Mouse (Mus musculus): ENCODE results near the gene Nid1. TPM values are rescaled to one million over a fixed set of nuclear protein-coding genes. Genes with fewer than 3 reads are reported as not detected.
"Not testable (repeated sequence)": the region's sequence is repeated elsewhere in the genome, so short reads cannot be mapped to it uniquely, and the experiment has no call there.

Gene Nid1
- polyA plus RNA-seq, 1 experiment from 2014 or later, result 72.9 TPM

- not testable (repeated sequence) for H3K4me2 ChIP-seq (replicated peaks); H3K9me3 ChIP-seq (ENCODE audit: control insufficient read depth, low read length); H3K4me3 ChIP-seq (replicated peaks; ENCODE audit: low read length); H3K36me3 ChIP-seq (replicated peaks; ENCODE audit: control insufficient read depth, insufficient read depth); H3K4me1 ChIP-seq (replicated peaks; ENCODE audit: control insufficient read depth, insufficient read depth, low read length); DNase-seq (ENCODE audit: low spot score); H3K9ac ChIP-seq; ATAC-seq (ENCODE audit: low FRiP score); H3K27me3 ChIP-seq (ENCODE audit: control insufficient read depth, insufficient read depth, low read length); H3K27ac ChIP-seq
- 76% methylated on average over 12 of the region's 12 CpGs for WGBS
Observed at GRCm38 (mm10) chr13:13449981-13450380, 12.6 kb downstream of the Nid1 start.

DNA sequence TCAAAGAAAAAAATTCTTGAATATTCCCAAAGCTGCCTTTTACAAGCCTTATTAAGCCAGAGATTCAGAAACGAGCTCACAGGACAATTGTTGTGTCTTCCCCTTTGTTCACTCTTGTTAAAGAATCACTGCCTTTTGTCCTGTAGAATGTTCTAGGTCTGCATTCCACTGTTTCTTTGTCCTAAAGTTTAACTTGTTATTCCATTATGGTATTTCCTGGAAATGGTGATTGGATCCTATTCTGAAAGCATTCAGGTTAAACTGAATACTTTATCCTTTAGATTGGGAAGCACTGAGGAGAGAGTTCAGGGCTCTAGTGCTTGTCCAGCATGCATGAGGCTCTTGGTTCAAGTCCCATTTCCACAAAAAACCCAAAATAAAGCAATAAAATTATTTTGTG, 13.6 kb downstream of the Nid1 start:
- not testable (repeated sequence) for DNase-seq (ENCODE audit: low spot score); H3K36me3 ChIP-seq (replicated peaks; ENCODE audit: control insufficient read depth, insufficient read depth); H3K9ac ChIP-seq; H3K27ac ChIP-seq; H3K27me3 ChIP-seq (ENCODE audit: control insufficient read depth, insufficient read depth, low read length); ATAC-seq (ENCODE audit: low FRiP score); H3K4me3 ChIP-seq (replicated peaks; ENCODE audit: low read length); H3K4me2 ChIP-seq (replicated peaks); H3K9me3 ChIP-seq (ENCODE audit: control insufficient read depth, low read length); H3K4me1 ChIP-seq (replicated peaks; ENCODE audit: control insufficient read depth, insufficient read depth, low read length)
- 27% methylated on average over 1 of the region's 1 CpGs for WGBS

GRCm38 (mm10) chr13:13453332-13453731, 16.0 kb downstream of the Nid1 start:
- WGBS, result 93% methylated on average over 6 of the region's 6 CpGs
- not testable (repeated sequence) for H3K9me3 ChIP-seq (ENCODE audit: control insufficient read depth, low read length); H3K4me1 ChIP-seq (replicated peaks; ENCODE audit: control insufficient read depth, insufficient read depth, low read length); DNase-seq (ENCODE audit: low spot score); H3K4me2 ChIP-seq (replicated peaks); ATAC-seq (ENCODE audit: low FRiP score); H3K4me3 ChIP-seq (replicated peaks; ENCODE audit: low read length); H3K27me3 ChIP-seq (ENCODE audit: control insufficient read depth, insufficient read depth, low read length); H3K9ac ChIP-seq; H3K27ac ChIP-seq; H3K36me3 ChIP-seq (replicated peaks; ENCODE audit: control insufficient read depth, insufficient read depth)

- H3K4me2 ChIP-seq (replicated peaks); H3K4me1 ChIP-seq (replicated peaks; ENCODE audit: control insufficient read depth, insufficient read depth, low read length); H3K9ac ChIP-seq; H3K9me3 ChIP-seq (ENCODE audit: control insufficient read depth, low read length); H3K4me3 ChIP-seq (replicated peaks; ENCODE audit: low read length); ATAC-seq (ENCODE audit: low FRiP score); DNase-seq (ENCODE audit: low spot score); H3K36me3 ChIP-seq (replicated peaks; ENCODE audit: control insufficient read depth, insufficient read depth); H3K27me3 ChIP-seq (ENCODE audit: control insufficient read depth, insufficient read depth, low read length); H3K27ac ChIP-seq: not testable (repeated sequence)
- WGBS, result 92% methylated on average over 7 of the region's 7 CpGs
Observed at GRCm38 (mm10) chr13:13454249-13454648, 16.9 kb downstream of the Nid1 start.

GRCm38 (mm10) chr13:13455632-13456492, 18.5 kb downstream of the Nid1 start:
- WGBS, result 64% methylated on average over 8 of the region's 9 CpGs
- not testable (repeated sequence) for H3K4me2 ChIP-seq (replicated peaks); H3K4me3 ChIP-seq (replicated peaks; ENCODE audit: low read length); H3K27ac ChIP-seq; H3K9me3 ChIP-seq (ENCODE audit: control insufficient read depth, low read length); ATAC-seq (ENCODE audit: low FRiP score); DNase-seq (ENCODE audit: low spot score); H3K9ac ChIP-seq; H3K27me3 ChIP-seq (ENCODE audit: control insufficient read depth, insufficient read depth, low read length); H3K4me1 ChIP-seq (replicated peaks; ENCODE audit: control insufficient read depth, insufficient read depth, low read length); H3K36me3 ChIP-seq (replicated peaks; ENCODE audit: control insufficient read depth, insufficient read depth)

DNA sequence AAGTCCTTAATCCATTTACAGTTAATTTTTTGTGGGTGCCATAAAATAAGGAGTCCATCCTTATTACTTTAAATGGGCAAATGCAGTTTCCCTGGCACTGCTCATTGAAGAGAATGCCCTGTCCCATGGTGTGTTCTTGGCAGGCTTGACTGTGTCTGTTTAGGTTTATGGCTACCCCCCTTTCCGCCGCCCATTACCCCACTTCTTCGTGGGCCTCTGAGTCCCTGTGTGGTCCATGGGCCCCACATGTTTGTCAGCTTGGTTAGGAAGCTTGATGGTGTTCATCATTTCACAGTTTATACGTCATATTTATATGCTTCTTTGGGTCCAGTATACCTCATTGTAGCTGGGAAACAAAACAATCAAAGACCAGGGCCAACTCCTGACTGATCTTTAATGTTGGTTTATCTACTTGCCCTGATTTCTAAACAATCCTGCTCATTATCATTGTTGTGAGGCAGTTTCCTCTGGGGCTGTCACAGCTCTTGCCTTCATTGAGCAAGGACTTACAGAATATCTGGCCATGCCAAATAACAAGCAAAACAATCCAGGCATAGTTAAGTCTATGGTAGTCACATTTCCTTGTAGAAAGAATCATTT, 20.9 kb downstream of the Nid1 start:
- no peak for ATAC-seq (ENCODE audit: low FRiP score)
- 70% methylated on average over 4 of the region's 4 CpGs for WGBS
- Histone ChIP-seq H3K4me2 (replicated peaks) (no peak overlapping the region), H3K27me3 (ENCODE audit: control insufficient read depth, insufficient read depth, low read length) (no peaks in the 10 kb centered on the region), H3K36me3 (replicated peaks; ENCODE audit: control insufficient read depth, insufficient read depth) (no peaks in the 10 kb centered on the region), H3K27ac (no peak overlapping the region), H3K4me3 (replicated peaks; ENCODE audit: low read length) (no peak overlapping the region), H3K9me3 (ENCODE audit: control insufficient read depth, low read length) (no peaks in the 10 kb centered on the region), H3K4me1 (replicated peaks; ENCODE audit: control insufficient read depth, insufficient read depth, low read length) (no peaks in the 10 kb centered on the region; the same call in none of the 2 replicates), H3K9ac (no peak overlapping the region)
- no peak for DNase-seq (ENCODE audit: low spot score)

DNA sequence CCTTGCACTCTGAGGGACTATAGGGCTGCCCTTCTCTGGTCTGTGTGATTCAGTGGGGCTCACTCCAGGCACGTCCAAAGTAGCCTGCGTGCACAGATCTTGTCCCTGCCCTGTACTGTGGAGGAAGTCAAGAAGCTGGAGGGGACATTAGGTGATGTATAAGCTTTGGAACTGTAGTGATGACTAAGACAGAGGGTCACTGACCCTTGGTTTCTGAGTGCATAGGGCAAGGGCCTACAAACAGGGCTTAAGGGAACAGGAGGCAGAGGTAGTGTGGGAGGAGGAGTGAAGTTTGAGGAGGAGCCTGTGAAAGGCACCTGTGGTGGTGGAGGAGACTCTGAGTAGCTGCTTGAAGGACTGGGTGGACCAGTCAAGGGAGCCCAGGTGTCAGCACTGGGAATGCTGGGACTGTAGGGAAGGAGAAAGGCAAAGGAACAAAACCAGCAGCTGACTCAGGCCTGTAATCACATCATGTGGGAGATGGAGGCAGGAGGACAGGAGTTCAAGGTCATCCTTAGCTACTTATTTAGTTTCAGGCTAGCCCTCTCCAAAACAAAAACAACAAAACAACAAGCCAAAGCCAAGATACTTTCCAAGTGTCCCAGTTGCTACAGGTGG, 23.3 kb downstream of the Nid1 start:
- H3K9ac ChIP-seq, result no peak overlapping the region
- ATAC-seq (ENCODE audit: low FRiP score), result no peak
- 82% methylated on average over 2 of the region's 2 CpGs for WGBS
- H3K9me3 ChIP-seq (ENCODE audit: control insufficient read depth, low read length), result no peaks in the 10 kb centered on the region
- peak overlapping the region; percentile 47; the same call in 1 of the 2 replicates for H3K27ac ChIP-seq
- H3K36me3 ChIP-seq (replicated peaks; ENCODE audit: control insufficient read depth, insufficient read depth), result no peaks in the 10 kb centered on the region
- H3K4me2 ChIP-seq (replicated peaks), result no peak overlapping the region
- DNase-seq (ENCODE audit: low spot score), result no peak
- H3K4me1 ChIP-seq (replicated peaks; ENCODE audit: control insufficient read depth, insufficient read depth, low read length), result no peaks in the 10 kb centered on the region; the same call in none of the 2 replicates
- no peak overlapping the region for H3K4me3 ChIP-seq (replicated peaks; ENCODE audit: low read length)
- H3K27me3 ChIP-seq (ENCODE audit: control insufficient read depth, insufficient read depth, low read length), result no peaks in the 10 kb centered on the region

DNA sequence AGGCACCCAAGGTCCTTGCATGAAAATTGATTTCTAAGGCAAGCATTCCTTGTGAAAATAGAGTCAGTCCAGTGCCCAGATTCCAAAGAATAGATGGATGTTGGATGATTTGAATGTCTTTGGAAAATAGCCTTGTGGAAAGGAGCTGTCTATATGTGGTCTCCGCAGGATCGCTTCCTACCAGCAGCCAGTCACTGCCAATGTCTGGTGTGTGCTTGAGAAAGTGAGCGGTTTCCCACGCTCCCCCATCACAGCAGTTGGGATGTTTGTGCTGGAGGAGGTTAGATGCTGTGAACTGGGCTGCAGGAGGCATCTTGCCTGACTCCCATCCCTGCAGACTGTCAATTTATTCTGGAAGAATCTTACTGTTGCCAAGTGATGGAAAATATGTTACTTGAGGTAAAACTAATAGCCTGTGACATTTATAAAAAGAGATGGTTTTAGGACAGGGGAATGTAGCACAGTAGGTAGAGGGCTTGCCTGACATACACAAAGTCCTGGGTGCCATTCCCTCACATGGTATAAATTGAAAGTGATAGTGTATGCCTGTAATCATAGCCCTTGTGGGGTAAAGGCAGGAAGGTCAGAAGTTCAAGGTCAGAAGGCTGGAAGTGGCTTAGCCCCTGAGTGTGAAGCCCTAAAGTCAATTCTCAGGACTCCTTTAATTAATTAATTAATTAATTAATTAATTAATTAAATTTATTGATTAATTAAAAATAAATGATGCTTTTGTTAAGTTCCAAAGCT, 24.3 kb downstream of the Nid1 start:
- no peak overlapping the region for H3K4me2 ChIP-seq (replicated peaks)
- H3K9me3 ChIP-seq (ENCODE audit: control insufficient read depth, low read length), result no peaks in the 10 kb centered on the region
- H3K27ac ChIP-seq, result 0 out of 2 replicates have a peak overlapping the region, but pooled peaks have one; percentile 47
- H3K27me3 ChIP-seq (ENCODE audit: control insufficient read depth, insufficient read depth, low read length), result no peaks in the 10 kb centered on the region
- no peaks in the 10 kb centered on the region; the same call in none of the 2 replicates for H3K4me1 ChIP-seq (replicated peaks; ENCODE audit: control insufficient read depth, insufficient read depth, low read length)
- no peak overlapping the region for H3K9ac ChIP-seq
- WGBS, result 61% methylated on average over 4 of the region's 4 CpGs
- DNase-seq (ENCODE audit: low spot score) (no peak), ATAC-seq (ENCODE audit: low FRiP score) (peak; percentile 48; the same call in 1 of the 2 replicates)
- H3K36me3 ChIP-seq (replicated peaks; ENCODE audit: control insufficient read depth, insufficient read depth), result no peaks in the 10 kb centered on the region
- no peak overlapping the region for H3K4me3 ChIP-seq (replicated peaks; ENCODE audit: low read length)

DNA sequence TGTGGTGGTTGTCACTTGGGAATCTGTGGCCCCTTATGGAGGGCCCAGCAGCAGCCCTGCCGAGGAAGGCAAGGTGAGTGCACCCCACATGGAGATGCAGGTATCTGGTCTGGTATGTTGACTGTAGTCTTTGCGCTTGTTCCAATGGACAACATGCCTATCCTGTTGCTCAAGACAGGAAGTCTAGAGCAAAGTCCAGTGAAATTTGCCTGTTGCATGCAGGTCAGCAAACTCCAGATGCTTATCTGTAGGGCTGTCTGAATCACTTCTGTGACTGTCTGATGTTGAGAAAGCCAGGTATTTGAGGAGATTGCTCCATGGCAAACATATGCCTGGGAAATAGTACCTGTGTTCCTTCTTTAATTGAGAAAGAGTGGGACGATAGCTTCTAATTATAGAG, 26.6 kb downstream of the Nid1 start:
- Histone ChIP-seq H3K36me3 (replicated peaks; ENCODE audit: control insufficient read depth, insufficient read depth) (no peaks in the 10 kb centered on the region), H3K4me1 (replicated peaks; ENCODE audit: control insufficient read depth, insufficient read depth, low read length) (no peaks in the 10 kb centered on the region; the same call in none of the 2 replicates), H3K27ac (no peak overlapping the region), H3K4me3 (replicated peaks; ENCODE audit: low read length) (no peak overlapping the region), H3K9ac (no peak overlapping the region), H3K9me3 (ENCODE audit: control insufficient read depth, low read length) (no peaks in the 10 kb centered on the region), H3K27me3 (ENCODE audit: control insufficient read depth, insufficient read depth, low read length) (no peaks in the 10 kb centered on the region), H3K4me2 (replicated peaks) (no peak overlapping the region)
- ATAC-seq (ENCODE audit: low FRiP score) (no peak), DNase-seq (ENCODE audit: low spot score) (no peak)
- WGBS, result 96% methylated on average over 3 of the region's 3 CpGs

All from hindbrain, embryonic 14.5 days (tissue).